Mouse (Mus musculus) spleen, postnatal 14 days (tissue): ENCODE data around the gene Pars2.

Source experiments
- DNase-seq, 2 experiments: peaks; one replicate each; pipeline ENCODE4 v3.0.0; 2021 to 2022; ENCODE audit warnings: low spot score in 2 of 2

The Pars2 gene

DNA sequence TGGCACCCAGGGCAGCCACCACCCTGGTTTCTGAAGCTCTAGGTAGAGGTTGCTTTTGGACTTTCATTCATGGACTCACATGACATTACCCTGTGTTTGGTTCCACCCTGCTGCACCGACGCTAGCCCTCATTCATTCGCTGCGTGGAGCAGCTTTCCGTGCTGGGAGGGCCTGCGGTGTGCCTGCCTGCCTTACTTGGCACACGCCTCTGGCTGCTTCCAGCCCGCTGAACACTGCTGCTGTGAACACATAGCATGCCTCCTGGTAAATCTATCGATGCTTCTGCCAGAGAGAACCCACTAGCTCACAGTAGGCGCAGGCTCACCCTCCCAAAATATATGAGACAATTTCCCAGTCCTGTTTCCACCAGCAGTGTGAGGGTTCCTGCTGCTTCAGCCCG lies 53.5 kb downstream of the Pars2 start:
- no peak for DNase-seq
